In genomic region chr4:45510163-45510562, GRCm38 (mm10) we compare ENCODE assay signal across 8 mouse cellular contexts. TPM values are rescaled to one million over a fixed set of nuclear protein-coding genes. Genes with fewer than 3 reads are reported as not detected.
A peak's percentile ranks its signal among the peaks of the same experiment; 100 is the strongest.
DNase-seq lines count a peak whose midpoint lies in the region; ATAC-seq and TF ChIP-seq lines count a peak whose summit lies in the region.

No protein-coding gene starts in this region.

- peaks cover 2% of the 10 kb centered on the region for H3K27me3 ChIP-seq in megakaryocyte, embryonic 14.5 days (replicated peaks)
- H3K27me3 ChIP-seq in stomach, postnatal 0 days (ENCODE audit: control insufficient read depth, insufficient read depth, low read length), result no peaks in the 10 kb centered on the region

- no peak for TF ChIP-seq CTCF in stomach, postnatal 0 days (IDR thresholded peaks at IDR 0.05; ENCODE audit: low read depth)
- no peak for TF ChIP-seq CTCF in layer of hippocampus, adult 2 months (conservative IDR thresholded peaks at IDR 0.05)

- peak; percentile 79 for DNase-seq in gastrocnemius, postnatal 14 days
- peak; percentile 68 to 81 for DNase-seq in kidney, postnatal 4 days
- peak; percentile 86 for DNase-seq in stomach, postnatal 0 days (ENCODE audit: low spot score)
- no peak for DNase-seq in layer of hippocampus, adult 2 months (ENCODE audit: low spot score in 2 of 2)
- DNase-seq in frontal cortex, postnatal 10 days (ENCODE audit: low spot score in 2 of 2), result no peak
- no peak for DNase-seq in cerebellum, adult 11 months

- no peak overlapping the region for H3K9ac ChIP-seq in stomach, postnatal 0 days (ENCODE audit: low read length)

- peak overlapping the region; percentile 56 for H3K4me3 ChIP-seq in megakaryocyte, embryonic 14.5 days (replicated peaks)
- no peak overlapping the region for H3K4me3 ChIP-seq in stomach, postnatal 0 days (ENCODE audit: low read depth, low read length)
- no peak overlapping the region for H3K4me3 ChIP-seq in layer of hippocampus, adult 2 months

- no peak for ATAC-seq in megakaryocyte, adult 5-6 weeks (ENCODE audit: poor library complexity, severe bottlenecking)
- ATAC-seq in stomach, postnatal 0 days (ENCODE audit: low FRiP score, low TSS enrichment), result peak; percentile 85

- no peak overlapping the region for H3K4me2 ChIP-seq in stomach, postnatal 0 days (replicated peaks; ENCODE audit: low read depth)

- no peak for TF ChIP-seq EP300 in stomach, postnatal 0 days (optimal IDR thresholded peaks at IDR 0.05)

- intact Hi-C loops in gastrocnemius, postnatal 14 days (cut with DNase I; ENCODE audit: low total_unique reads), result no loop called here

- H3K36me3 ChIP-seq in megakaryocyte, embryonic 14.5 days (replicated peaks; ENCODE audit: low read length), result peaks cover 6% of the 10 kb centered on the region
- H3K36me3 ChIP-seq in stomach, postnatal 0 days (ENCODE audit: control insufficient read depth, insufficient read depth, low read length), result no peaks in the 10 kb centered on the region; the same call in 1 of the 2 replicates

- peaks cover 97% of the 10 kb centered on the region for H3K4me1 ChIP-seq in megakaryocyte, embryonic 14.5 days
- H3K4me1 ChIP-seq in stomach, postnatal 0 days (replicated peaks; ENCODE audit: control insufficient read depth, insufficient read depth), result peaks cover 31% of the 10 kb centered on the region; the same call in 1 of the 2 replicates

- peak overlapping the region; percentile 63 for H3K27ac ChIP-seq in stomach, postnatal 0 days (replicated peaks)
- H3K27ac ChIP-seq in layer of hippocampus, adult 2 months, result no peak overlapping the region

- no peaks in the 10 kb centered on the region for H3K9me3 ChIP-seq in megakaryocyte, embryonic 14.5 days
- H3K9me3 ChIP-seq in stomach, postnatal 0 days (ENCODE audit: control insufficient read depth, low read length), result no peaks in the 10 kb centered on the region

- whole genome bisulfite sequencing in stomach, postnatal 0 days, result 45% methylated on average over 6 of the region's 6 CpGs

RNA-seq across cellular contexts. Expression of gene Shb, which starts 22.1 kb away (rescaled TPM):
- polyA plus RNA-seq in megakaryocyte, embryonic 14.5 days (2012; ENCODE audit: insufficient read depth, low replicate concordance), result 20.2 and 27.2 TPM in 2 replicates
- 3.7 and 3.9 TPM in 2 replicates for total RNA-seq in megakaryocyte, adult 5-6 weeks (2015)
- 1.8 and 3.3 TPM in 2 replicates for total RNA-seq in megakaryocyte, adult 5-6 weeks (2017)
- total RNA-seq in gastrocnemius, postnatal 14 days (2021), result 1 to 10 TPM; 6.7 to 7.8 TPM
- 5.5 and 6.9 TPM in 2 replicates for polyA plus RNA-seq in stomach, postnatal 0 days (2015; fragmentation: Nextera tagmentation; extraction: Ambion mirVana)
- total RNA-seq in layer of hippocampus, adult 2 months (2021), result 10 to 100 TPM; 14.1 to 18.8 TPM

Comparison
In these comparisons a context has a peak if more than half of its experiments do, and no peak if none do; other contexts are left out.
1. DNase-seq: peak in gastrocnemius, postnatal 14 days (single experiment), kidney, postnatal 4 days (2 of 2) and stomach, postnatal 0 days (single experiment); none in layer of hippocampus, adult 2 months (0 of 2), frontal cortex, postnatal 10 days (0 of 2) and cerebellum, adult 11 months (single experiment).